9 mouse cellular contexts compared by ENCODE assay signal in the genomic region with DNA sequence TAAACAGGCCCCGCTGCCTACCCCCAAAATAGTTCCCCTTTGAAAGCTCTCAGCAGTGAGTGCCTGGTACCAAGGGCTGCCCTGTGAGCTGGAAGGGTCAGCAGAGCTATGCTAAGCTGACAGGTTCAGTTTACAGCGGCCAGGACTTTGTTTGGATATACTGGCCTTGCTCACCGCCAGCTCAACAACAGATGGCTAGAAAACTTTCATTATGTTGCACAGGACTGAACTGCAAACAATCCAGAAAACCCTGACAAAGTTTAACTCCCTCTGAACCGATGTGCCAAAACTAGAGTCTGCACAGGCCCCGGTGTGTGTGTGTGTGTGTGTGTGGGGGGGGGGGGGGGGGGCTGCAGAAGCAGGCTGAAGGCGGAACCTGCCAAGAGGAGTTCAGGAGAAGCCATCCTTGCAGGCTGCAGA.
DNase-seq lines count a peak whose midpoint lies in the region; ATAC-seq and TF ChIP-seq lines count a peak whose summit lies in the region.
"Had no signal": no experiment of that assay in that cellular context is flagged by ENCODE, and none has a peak within 500 bp of the region (broad histone marks: within the 10 kb centered on the region; RNA-seq: fewer than 3 reads in every experiment).

No protein-coding gene starts in this region.

- intact Hi-C loops in gastrocnemius, adult 2 months (cut with DNase I) = no loop called here

- no peak for TF ChIP-seq EP300 in lung, postnatal 0 days (IDR thresholded peaks at IDR 0.05)

- no peak overlapping the region; the same call in 1 of the 2 replicates for H3K9ac ChIP-seq in forebrain, embryonic 11.5 days (ENCODE audit: low read length)
- no peak overlapping the region for H3K9ac ChIP-seq in lung, postnatal 0 days (replicated peaks; ENCODE audit: low read depth)

- H3K4me2 ChIP-seq in forebrain, embryonic 11.5 days (ENCODE audit: low read depth, low read length, severe bottlenecking) = no peak overlapping the region
- H3K4me2 ChIP-seq in lung, postnatal 0 days (replicated peaks; ENCODE audit: low read depth, low read length) = peak overlapping the region; percentile 40

- no peaks in the 10 kb centered on the region for H3K27me3 ChIP-seq in forebrain, embryonic 11.5 days (ENCODE audit: control insufficient read depth, insufficient read depth, low read length)
- no peaks in the 10 kb centered on the region for H3K27me3 ChIP-seq in kidney, adult 2 months (replicated peaks; ENCODE audit: control insufficient read depth, insufficient read depth, low read length)
- no peaks in the 10 kb centered on the region for H3K27me3 ChIP-seq in lung, postnatal 0 days (replicated peaks; ENCODE audit: insufficient read depth, low read length)

- peaks cover 13% of the 10 kb centered on the region for H3K4me1 ChIP-seq in forebrain, embryonic 11.5 days (replicated peaks; ENCODE audit: control insufficient read depth, insufficient read depth, low read length)
- H3K4me1 ChIP-seq in kidney, adult 2 months (ENCODE audit: control insufficient read depth, insufficient read depth, low read length) = peaks cover 6% of the 10 kb centered on the region
- peaks cover 14% of the 10 kb centered on the region; the same call in 1 of the 2 replicates for H3K4me1 ChIP-seq in lung, postnatal 0 days (ENCODE audit: insufficient read depth, low read depth, low read length)

- DNase-seq in gastrocnemius, adult 2 months = peak; percentile 45
- no peak for DNase-seq in gastrocnemius, postnatal 10 days
- no peak for DNase-seq in forebrain, embryonic 11.5 days (ENCODE audit: low spot score)
- peak; percentile 32 for DNase-seq in kidney, adult 2 months
- peak; percentile 23 for DNase-seq in lung, postnatal 0 days (ENCODE audit: low spot score)
- no peak for DNase-seq in spleen, postnatal 4 days (ENCODE audit: low spot score in 2 of 2)
- no peak for DNase-seq in spleen, postnatal 10 days (ENCODE audit: low spot score in 2 of 2)
- no peak for DNase-seq in adrenal gland, postnatal 4 days (ENCODE audit: low spot score in 2 of 2)

- peak overlapping the region; percentile 81 for H3K27ac ChIP-seq in gastrocnemius, adult 2 months
- no peak overlapping the region for H3K27ac ChIP-seq in forebrain, embryonic 11.5 days (ENCODE audit: low read depth, low read length)
- H3K27ac ChIP-seq in kidney, adult 2 months (ENCODE audit: insufficient read depth, low read depth, low read length) = peak overlapping the region; percentile 16; the same call in 1 of the 2 replicates
- H3K27ac ChIP-seq in lung, postnatal 0 days (ENCODE audit: low read length) = peak overlapping the region; percentile 64; the same call in 1 of the 2 replicates

- H3K9me3 ChIP-seq in forebrain, embryonic 11.5 days (ENCODE audit: control insufficient read depth, low read length) = no peaks in the 10 kb centered on the region
- H3K9me3 ChIP-seq in lung, postnatal 0 days (ENCODE audit: low read length) = no peaks in the 10 kb centered on the region

- 1% methylated on average over 6 of the region's 6 CpGs for WGBS in forebrain, embryonic 11.5 days
- WGBS in kidney, adult 2 months = 26% methylated on average over 6 of the region's 6 CpGs
- 12% methylated on average over 4 of the region's 6 CpGs for WGBS in lung, postnatal 0 days

- TF ChIP-seq POLR2A in kidney, adult 2 months (IDR thresholded peaks at IDR 0.05; ENCODE audit: low read depth, low read length) = no peak

- 0 out of 2 replicates have a peak, but pooled peaks have one; percentile 34 for ATAC-seq in forebrain, embryonic 11.5 days (replicated peaks; ENCODE audit: low FRiP score)
- ATAC-seq in lung, postnatal 0 days = peak; percentile 20

- no peak for TF ChIP-seq CTCF in gastrocnemius, adult 2 months (IDR thresholded peaks at IDR 0.05)
- no peak for TF ChIP-seq CTCF in kidney, adult 2 months (conservative IDR thresholded peaks at IDR 0.05; ENCODE audit: insufficient read depth, insufficient read length, low read depth, low read length)
- no peak for TF ChIP-seq CTCF in lung, postnatal 0 days (IDR thresholded peaks at IDR 0.05)

- H3K36me3 ChIP-seq in forebrain, embryonic 11.5 days (ENCODE audit: control insufficient read depth, insufficient read depth, low read length) = no peaks in the 10 kb centered on the region
- no peaks in the 10 kb centered on the region for H3K36me3 ChIP-seq in kidney, adult 2 months (ENCODE audit: control insufficient read depth, insufficient read depth, low read length)
- no peaks in the 10 kb centered on the region for H3K36me3 ChIP-seq in lung, postnatal 0 days (ENCODE audit: insufficient read depth, low read length)

- peak overlapping the region; percentile 41 for H3K4me3 ChIP-seq in gastrocnemius, adult 2 months
- no peak overlapping the region for H3K4me3 ChIP-seq in forebrain, embryonic 11.5 days (ENCODE audit: low read depth, low read length)
- no peak overlapping the region for H3K4me3 ChIP-seq in kidney, adult 2 months (ENCODE audit: insufficient read depth, low read depth, low read length)
- no peak overlapping the region for H3K4me3 ChIP-seq in lung, postnatal 0 days (ENCODE audit: low read depth, low read length)
- H3K4me3 ChIP-seq: myocyte had no signal

Comparison
In these comparisons a context has a peak if more than half of its experiments do, and no peak if none do; other contexts are left out.
1. DNase-seq: peak in gastrocnemius, adult 2 months (single experiment), kidney, adult 2 months (single experiment) and lung, postnatal 0 days (single experiment); none in gastrocnemius, postnatal 10 days (single experiment), forebrain, embryonic 11.5 days (single experiment), spleen, postnatal 4 days (0 of 2), spleen, postnatal 10 days (0 of 2) and adrenal gland, postnatal 4 days (0 of 2).